Mouse (Mus musculus) ES-E14 (cell line): ENCODE data around the gene Ly75. TPM values are rescaled to one million over a fixed set of nuclear protein-coding genes. Genes with fewer than 3 reads are reported as not detected.
A peak's percentile ranks its signal among the peaks of the same experiment; 100 is the strongest.

Experiments
- DNase-seq: peaks from one replicate; pipeline ENCODE4 v3.0.0-alpha.2; 2013; ENCODE audit warnings: low read depth, low spot score
- H3K27ac ChIP-seq: 2 replicates; pipeline ENCODE4 v1.5.1; 2012; ENCODE audit warnings: low read depth, mild to moderate bottlenecking, low read length, moderate library complexity, mixed read lengths; ENCODE audit not compliant: poor library complexity, insufficient read depth, severe bottlenecking
- H3K36me3 ChIP-seq: 2 replicates; pipeline ENCODE4 v1.6.1; 2012; ENCODE audit warnings: mild to moderate bottlenecking, low read length, moderate library complexity, mixed read lengths; ENCODE audit not compliant: control insufficient read depth, poor library complexity, insufficient read depth, severe bottlenecking
- H3K4me1 ChIP-seq, 2 experiments: fragments of 150-350 bp in 1 of 2; sonication (generic) in 1 of 2; 2 replicates each; pipeline ENCODE4 v1.6.1; 2012; ENCODE audit warnings: low read length in 2 of 2, mild to moderate bottlenecking in 1 of 2, mixed read lengths in 1 of 2; ENCODE audit not compliant: control insufficient read depth in 2 of 2, insufficient read depth in 2 of 2, poor library complexity in 1 of 2
- H3K4me3 ChIP-seq, 2 experiments: fragments of 150-350 bp in 1 of 2; sonication (generic) in 1 of 2; 2 replicates each; pipeline ENCODE4 v1.5.1; 2012; ENCODE audit warnings: low read length in 2 of 2, low read depth in 1 of 2, mild to moderate bottlenecking in 1 of 2, mixed read lengths in 1 of 2; ENCODE audit not compliant: insufficient read depth in 1 of 2, poor library complexity in 1 of 2, severe bottlenecking in 1 of 2
- H3K9ac ChIP-seq: 2 replicates; pipeline ENCODE4 v1.6.1; 2012; ENCODE audit warnings: low read depth, mild to moderate bottlenecking, low read length, mixed read lengths; ENCODE audit not compliant: poor library complexity, insufficient read depth, severe bottlenecking
- H3K9me3 ChIP-seq: fragments of 150-350 bp; sonication (generic); 2 replicates; pipeline ENCODE4 v1.6.1; 2012; ENCODE audit warnings: low read depth, mild to moderate bottlenecking, low read length; ENCODE audit not compliant: control insufficient read depth, insufficient read depth
- CHD2 ChIP-seq: IDR thresholded peaks from 2 replicates; pipeline ENCODE4 v1.6.1; 2014; ENCODE audit warnings: mild to moderate bottlenecking, low read depth, low read length, inconsistent platforms
- HCFC1 ChIP-seq: IDR thresholded peaks from 2 replicates; pipeline ENCODE4 v1.6.1; 2012; ENCODE audit warnings: low read length, inconsistent platforms, borderline replicate concordance; ENCODE audit not compliant: insufficient read depth
- MAFK ChIP-seq: IDR thresholded peaks from 2 replicates; pipeline ENCODE4 v1.6.1; 2014; ENCODE audit warnings: mild to moderate bottlenecking, low read depth, low read length, inconsistent platforms; ENCODE audit not compliant: insufficient read depth
- ZC3H11A ChIP-seq: IDR thresholded peaks from 2 replicates; pipeline ENCODE4 v1.6.1; 2012; ENCODE audit warnings: low read depth, mild to moderate bottlenecking, inconsistent platforms, low read length, borderline replicate concordance
- ZNF384 ChIP-seq: IDR thresholded peaks from 2 replicates; pipeline ENCODE4 v1.6.1; 2012; ENCODE audit warnings: low read depth, low read length, inconsistent platforms
- in situ Hi-C, 2 experiments: fragments of 600-800 bp; cut with MboI; formaldehyde crosslinking; loops; one replicate each; pipeline ENCODE4 v1.15.1; 2025; ENCODE audit warnings: low sequenced_read_pairs in 2 of 2, inconsistent platforms in 1 of 2; ENCODE audit not compliant: unreplicated experiment in 2 of 2
- total RNA-seq: library from RNA; depleted of rRNA; stranded (reverse); fragments of 300-350 nt; gene quantifications from 2 replicates; pipeline ENCODE4 v1.2.3, GENCODE M21; 2012

Ly75 gene
- total RNA-seq, 1 experiment, result 20.1 TPM

GRCm38 (mm10) chr2:60299323-60299722 is 83.8 kb downstream of the Ly75 start:
- H3K27ac ChIP-seq, result no peak overlapping the region
- H3K9me3 ChIP-seq, result no peaks in the 10 kb centered on the region
- H3K9ac ChIP-seq, result no peak overlapping the region
- H3K36me3 ChIP-seq, result no peaks in the 10 kb centered on the region
- no peaks in the 10 kb centered on the region for H3K4me1 ChIP-seq
- H3K4me3 ChIP-seq, result no peak overlapping the region
- TF ChIP-seq MAFK (no peak), HCFC1 (no peak), ZC3H11A (no peak), CHD2 (no peak), ZNF384 (no peak)
- in situ Hi-C loops, result no loop called here
- no peak for DNase-seq

- H3K9ac ChIP-seq, result no peak overlapping the region
- no peaks in the 10 kb centered on the region for H3K36me3 ChIP-seq
- DNase-seq, result peak; percentile 30
- TF ChIP-seq ZNF384, result no peak
- no peak overlapping the region for H3K4me3 ChIP-seq
- H3K27ac ChIP-seq, result no peak overlapping the region
- H3K4me1 ChIP-seq, result no peaks in the 10 kb centered on the region
- H3K9me3 ChIP-seq, result no peaks in the 10 kb centered on the region
- in situ Hi-C loops, result no loop called here
Observed at GRCm38 (mm10) chr2:60298266-60298665, 84.8 kb downstream of the Ly75 start.

GRCm38 (mm10) chr2:60291381-60291780 is 91.7 kb downstream of the Ly75 start:
- Histone ChIP-seq H3K9ac (no peak overlapping the region), H3K9me3 (no peaks in the 10 kb centered on the region), H3K36me3 (no peaks in the 10 kb centered on the region), H3K4me1 (no peaks in the 10 kb centered on the region), H3K27ac (no peak overlapping the region), H3K4me3 (no peak overlapping the region)
- TF ChIP-seq ZC3H11A (no peak), CHD2 (no peak), MAFK (no peak), HCFC1 (no peak), ZNF384 (no peak)
- in situ Hi-C loops, result no loop called here
- DNase-seq, result no peak

GRCm38 (mm10) chr2:60289451-60289850 is 93.7 kb downstream of the Ly75 start:
- no peaks in the 10 kb centered on the region for H3K4me1 ChIP-seq
- H3K9me3 ChIP-seq, result no peaks in the 10 kb centered on the region
- in situ Hi-C loops, result no loop called here
- no peak overlapping the region for H3K27ac ChIP-seq
- TF ChIP-seq ZC3H11A (no peak), MAFK (no peak), CHD2 (no peak), HCFC1 (no peak)
- no peak for DNase-seq
- no peak overlapping the region for H3K4me3 ChIP-seq
- no peak overlapping the region for H3K9ac ChIP-seq
- H3K36me3 ChIP-seq, result no peaks in the 10 kb centered on the region

GRCm38 (mm10) chr2:60288606-60289005 is 94.5 kb downstream of the Ly75 start:
- no peak overlapping the region for H3K4me3 ChIP-seq
- no peak overlapping the region for H3K27ac ChIP-seq
- H3K36me3 ChIP-seq, result no peaks in the 10 kb centered on the region
- H3K9me3 ChIP-seq, result no peaks in the 10 kb centered on the region
- peaks cover 0 to 2% of the 10 kb centered on the region in 2 experiments; a peak in 1 of 4 replicates for H3K4me1 ChIP-seq
- H3K9ac ChIP-seq, result no peak overlapping the region
- no peak for DNase-seq
- in situ Hi-C loops, result no loop called here
- TF ChIP-seq ZNF384, result no peak
- no peak for TF ChIP-seq HCFC1
- TF ChIP-seq MAFK, result no peak
- TF ChIP-seq CHD2, result no peak
- no peak for TF ChIP-seq ZC3H11A
